Mouse (Mus musculus) liver, embryonic 13.5 days (tissue): ENCODE results near the gene Mtx1. TPM values are rescaled to one million over a fixed set of nuclear protein-coding genes. Genes with fewer than 3 reads are reported as not detected.
A peak's percentile ranks its signal among the peaks of the same experiment; 100 is the strongest.

ENCODE experiments used
- ATAC-seq: fragments of 200-750 bp; cut with Nextera tagmentation; 2 replicates; pipeline ENCODE4 v1.8.0; 2017; ENCODE audit warnings: low read depth, mild to moderate bottlenecking, moderate number of reproducible peaks, moderate library complexity
- DNase-seq: peaks from one replicate; pipeline ENCODE4 v3.0.0; 2022
- H3K27ac ChIP-seq: fragments of 300-500 bp; sonication (generic); 2 replicates; pipeline ENCODE4 v1.5.1; 2015; ENCODE audit warnings: moderate library complexity, mild to moderate bottlenecking, inconsistent platforms
- H3K27me3 ChIP-seq: fragments of 300-500 bp; sonication (generic); 2 replicates; pipeline ENCODE4 v1.6.1; 2015; ENCODE audit warnings: mild to moderate bottlenecking, inconsistent platforms
- H3K36me3 ChIP-seq: fragments of 300-500 bp; sonication (generic); 2 replicates; pipeline ENCODE4 v1.6.1; 2015; ENCODE audit warnings: mild to moderate bottlenecking, inconsistent platforms
- H3K4me1 ChIP-seq: fragments of 300-500 bp; sonication (generic); replicated peaks from 2 replicates; pipeline ENCODE4 v1.6.1; 2015; ENCODE audit warnings: inconsistent platforms
- H3K4me2 ChIP-seq: fragments of 300-500 bp; sonication (generic); 2 replicates; pipeline ENCODE4 v1.6.1; 2015; ENCODE audit warnings: inconsistent platforms, mild to moderate bottlenecking, moderate library complexity
- H3K4me3 ChIP-seq: fragments of 300-500 bp; sonication (generic); replicated peaks from 2 replicates; pipeline ENCODE4 v1.5.1; 2015; ENCODE audit warnings: mild to moderate bottlenecking, inconsistent platforms
- H3K9ac ChIP-seq: fragments of 300-500 bp; sonication (generic); 2 replicates; pipeline ENCODE4 v1.6.1; 2015; ENCODE audit warnings: mild to moderate bottlenecking, inconsistent platforms
- H3K9me3 ChIP-seq: fragments of 300-500 bp; sonication (generic); replicated peaks from 2 replicates; pipeline ENCODE4 v1.6.1; 2016; ENCODE audit warnings: inconsistent platforms
- WGBS: fragments of 180-500 bp; shearing (Covaris S2); methylation state at CpG from one replicate; pipeline ENCODE4 v1.1.7; 2015; ENCODE audit not compliant: insufficient replicate concordance; 5-methylcytosine and 5-hydroxymethylcytosine counted together
- polyA plus RNA-seq: library from polyadenylated mRNA; unstranded; fragments of >200 nt; fragmentation: Nextera tagmentation; extraction: Ambion mirVana; gene quantifications from 2 replicates; pipeline ENCODE4 v1.2.1, GENCODE M21; 2015

The Mtx1 gene
- polyA plus RNA-seq, 1 experiment from 2014 or later: 152 TPM

DNA sequence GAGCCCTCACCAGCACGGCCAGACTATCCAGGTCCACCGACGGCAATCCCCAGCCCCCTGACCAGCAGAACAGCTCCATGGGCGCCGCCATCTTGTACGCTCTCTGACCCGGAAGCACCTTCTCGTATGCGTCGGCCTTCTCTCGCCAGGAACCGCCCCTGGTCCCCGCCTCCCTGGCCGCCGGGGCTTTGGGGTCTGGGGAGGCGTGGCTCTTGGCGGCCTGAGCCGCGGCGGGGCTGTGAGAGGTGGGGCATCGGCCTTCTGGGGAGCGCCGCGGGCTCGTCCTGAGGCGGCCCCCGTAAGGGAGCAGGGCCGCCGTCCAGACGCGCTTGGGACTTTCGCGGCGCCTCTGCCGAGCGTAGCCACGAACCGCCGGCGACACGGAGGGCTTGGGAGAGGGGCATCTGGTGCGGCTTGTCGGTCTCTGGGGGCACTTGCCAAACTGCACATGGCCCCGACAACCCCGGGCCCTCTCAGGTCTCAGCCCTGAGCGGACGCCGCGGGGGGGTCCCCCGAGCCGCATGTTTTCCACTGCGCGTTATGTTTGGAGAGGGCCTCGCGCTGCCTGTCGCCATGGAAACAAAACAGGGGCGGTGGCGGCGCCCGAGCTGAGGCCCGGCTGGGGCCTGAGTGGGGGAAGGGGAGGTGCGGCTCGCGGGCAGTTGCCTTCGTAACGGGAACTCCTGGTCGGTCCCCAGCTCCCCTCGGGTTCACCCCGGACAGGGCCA lies 12.9 kb downstream of the Mtx1 start:
- Histone ChIP-seq H3K27ac (peak overlapping the region; percentile 71), H3K36me3 (peaks cover 21% of the 10 kb centered on the region), H3K9ac (peak overlapping the region; percentile 80), H3K4me3 (peak overlapping the region; percentile 83), H3K4me1 (peaks cover 42% of the 10 kb centered on the region), H3K4me2 (peak overlapping the region; percentile 88), H3K27me3 (peaks cover 15% of the 10 kb centered on the region), H3K9me3 (no peaks in the 10 kb centered on the region)
- ATAC-seq (peak; percentile 89), DNase-seq (peak; percentile 87)
- WGBS: under 1% methylated on average over 65 of the region's 69 CpGs

DNA sequence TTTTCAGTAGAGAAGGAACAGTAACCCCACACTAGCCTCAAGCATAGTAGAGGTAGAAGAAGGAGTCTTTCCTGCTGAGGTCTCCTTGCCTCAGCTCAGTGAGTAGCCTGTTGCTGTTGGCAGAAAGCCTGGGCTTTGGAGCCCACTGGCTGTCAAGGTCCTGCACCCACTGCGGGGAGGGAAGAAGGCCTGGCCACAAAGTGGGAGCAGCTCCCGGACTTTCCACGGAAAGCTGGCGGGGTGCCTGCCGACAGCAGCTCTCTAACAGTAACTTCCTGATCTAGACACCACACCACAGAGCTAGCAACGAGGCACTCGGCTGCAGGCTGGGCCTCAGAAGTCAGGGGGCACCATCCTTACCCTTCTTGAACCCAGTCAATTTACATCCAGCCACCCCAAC lies 16.2 kb downstream of the Mtx1 start:
- Histone ChIP-seq H3K4me1 (peaks cover 40% of the 10 kb centered on the region), H3K4me3 (no peak overlapping the region), H3K4me2 (no peak overlapping the region), H3K9me3 (no peaks in the 10 kb centered on the region), H3K36me3 (peaks cover 54% of the 10 kb centered on the region), H3K27me3 (peaks cover 8% of the 10 kb centered on the region), H3K9ac (no peak overlapping the region), H3K27ac (peak overlapping the region; percentile 26; the same call in 1 of the 2 replicates)
- DNase-seq (no peak), ATAC-seq (no peak)
- 69% methylated on average over 7 of the region's 7 CpGs for WGBS

DNA sequence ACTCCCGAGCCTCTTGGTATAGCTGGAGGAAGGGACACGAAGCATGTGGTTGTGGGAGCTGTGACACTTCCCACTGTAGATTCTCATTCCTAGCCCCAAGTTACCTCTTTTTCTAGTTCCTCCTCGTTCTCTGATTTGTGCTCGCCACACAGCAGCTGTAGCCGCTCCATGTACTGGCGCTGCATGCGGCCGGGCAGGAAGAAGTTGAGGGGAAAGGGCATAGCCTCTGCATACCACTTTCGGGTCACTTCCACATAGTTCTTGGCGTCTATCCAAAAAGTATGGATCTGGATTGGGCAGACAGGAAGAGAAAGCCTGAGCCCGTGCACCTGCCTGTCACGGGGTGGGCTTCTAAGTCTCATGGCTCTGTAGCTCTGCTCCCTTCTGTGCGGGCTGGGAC lies 16.7 kb downstream of the Mtx1 start:
- no peak for ATAC-seq
- Histone ChIP-seq H3K27me3 (peaks cover 2% of the 10 kb centered on the region), H3K4me3 (no peak overlapping the region), H3K9ac (no peak overlapping the region), H3K9me3 (no peaks in the 10 kb centered on the region), H3K4me2 (no peak overlapping the region), H3K27ac (no peak overlapping the region), H3K36me3 (peaks cover 58% of the 10 kb centered on the region), H3K4me1 (peaks cover 34% of the 10 kb centered on the region)
- no peak for DNase-seq
- 72% methylated on average over 13 of the region's 13 CpGs for WGBS

DNA sequence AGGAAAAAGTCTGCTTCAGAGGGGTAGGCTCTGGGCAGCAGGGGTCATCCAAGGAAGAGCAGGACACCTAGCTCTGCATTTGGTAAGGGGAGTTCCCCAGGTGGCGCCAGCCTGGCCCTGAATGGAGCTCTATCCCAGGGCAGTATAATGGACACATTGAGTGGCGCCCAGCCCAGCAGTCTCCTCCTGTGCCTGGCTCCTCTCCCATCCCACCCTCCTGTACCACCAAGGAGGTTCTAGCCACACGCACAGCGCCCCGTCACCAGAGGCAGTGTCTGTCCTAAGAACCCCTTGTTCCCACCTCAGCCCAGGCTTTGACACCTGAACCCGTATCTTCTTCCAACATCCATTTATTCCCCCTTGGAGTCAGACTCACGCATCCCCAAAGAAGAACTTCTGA lies 17.2 kb downstream of the Mtx1 start:
- Histone ChIP-seq H3K27me3 (no peaks in the 10 kb centered on the region), H3K4me1 (peaks cover 30% of the 10 kb centered on the region), H3K4me3 (no peak overlapping the region), H3K27ac (no peak overlapping the region), H3K9me3 (no peaks in the 10 kb centered on the region), H3K9ac (no peak overlapping the region), H3K4me2 (no peak overlapping the region), H3K36me3 (peaks cover 58% of the 10 kb centered on the region)
- ATAC-seq (no peak), DNase-seq (no peak)
- 76% methylated on average over 7 of the region's 7 CpGs for WGBS

DNA sequence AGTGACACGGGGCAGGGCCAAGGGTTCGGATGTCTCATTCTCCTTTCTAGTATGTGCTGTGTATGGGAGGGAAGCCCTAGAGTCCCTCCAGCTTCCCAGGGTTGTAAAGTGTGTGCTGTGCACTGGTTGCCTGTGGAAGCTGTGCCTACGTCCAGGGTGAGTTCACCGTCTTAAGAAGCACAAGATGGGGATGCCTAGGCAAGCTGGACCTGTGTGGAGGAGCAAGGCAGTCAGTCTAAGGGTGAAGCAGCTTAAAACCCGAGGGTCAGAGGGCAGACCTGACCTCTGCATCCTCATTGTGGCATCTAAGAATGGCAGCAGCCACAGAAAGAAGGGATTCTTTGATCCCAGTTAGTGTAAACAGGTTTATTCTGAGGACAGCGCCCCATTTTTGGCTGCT lies 18.2 kb downstream of the Mtx1 start:
- no peaks in the 10 kb centered on the region for H3K9me3 ChIP-seq
- H3K4me3 ChIP-seq: no peak overlapping the region
- no peak overlapping the region for H3K9ac ChIP-seq
- H3K27ac ChIP-seq: no peak overlapping the region
- H3K36me3 ChIP-seq: peaks cover 64% of the 10 kb centered on the region
- DNase-seq (no peak), ATAC-seq (no peak)
- no peak overlapping the region for H3K4me2 ChIP-seq
- H3K4me1 ChIP-seq: peaks cover 26% of the 10 kb centered on the region
- no peaks in the 10 kb centered on the region for H3K27me3 ChIP-seq
- WGBS: 87% methylated on average over 6 of the region's 6 CpGs

DNA sequence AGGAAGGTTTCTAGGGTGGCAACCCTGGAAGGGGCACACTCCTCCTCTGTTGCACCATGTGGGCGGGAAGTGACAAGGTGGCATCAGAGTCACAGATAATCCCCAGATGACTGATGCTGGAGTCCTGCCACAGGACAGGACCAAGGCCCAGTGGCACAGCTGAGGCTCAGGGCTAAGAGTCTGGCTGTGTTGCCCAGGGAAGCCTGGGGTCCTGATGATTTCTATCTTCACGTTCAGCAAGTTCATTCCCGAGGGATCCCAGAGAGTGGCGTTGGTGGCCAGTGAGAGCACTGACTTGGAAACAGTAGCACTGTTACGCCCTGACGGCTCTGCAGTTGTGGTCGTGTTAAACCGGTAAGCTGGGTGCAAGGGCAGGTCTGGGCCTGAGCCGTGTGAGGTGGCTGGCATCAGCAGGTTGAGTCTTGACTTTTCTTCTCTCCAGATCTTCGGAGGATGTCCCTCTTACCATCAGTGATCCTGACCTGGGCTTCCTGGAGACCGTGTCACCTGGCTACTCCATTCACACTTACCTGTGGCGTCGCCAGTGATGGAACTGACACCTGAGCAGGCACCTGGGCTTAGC lies 18.7 kb downstream of the Mtx1 start:
- Histone ChIP-seq H3K9me3 (no peaks in the 10 kb centered on the region), H3K9ac (no peak overlapping the region), H3K27ac (no peak overlapping the region), H3K27me3 (no peaks in the 10 kb centered on the region), H3K4me3 (no peak overlapping the region), H3K4me1 (peaks cover 28% of the 10 kb centered on the region), H3K36me3 (peaks cover 64% of the 10 kb centered on the region), H3K4me2 (no peak overlapping the region)
- ATAC-seq (no peak), DNase-seq (no peak)
- 82% methylated on average over 13 of the region's 13 CpGs for WGBS

DNA sequence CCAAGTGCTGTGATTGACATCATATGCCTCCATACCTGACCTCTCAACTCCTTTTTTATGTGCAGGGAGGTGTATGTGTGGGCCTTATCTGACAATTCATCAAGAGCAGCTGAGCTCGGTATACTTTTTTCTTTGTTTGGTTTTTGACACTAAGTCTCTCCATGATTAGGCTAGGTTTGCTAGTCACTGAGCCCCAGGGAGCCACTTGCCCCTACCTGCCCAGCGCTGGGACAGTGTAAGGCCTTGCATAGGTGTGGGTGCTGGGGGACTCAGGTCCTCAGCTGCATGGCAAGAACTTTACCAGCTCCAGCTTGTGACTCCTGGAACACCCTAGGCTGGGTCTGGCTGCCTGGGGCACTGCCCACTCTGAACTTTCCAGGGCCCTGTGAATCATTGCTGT lies 20.2 kb downstream of the Mtx1 start:
- 64% methylated on average over 2 of the region's 2 CpGs for WGBS
- H3K36me3 ChIP-seq: peaks cover 64% of the 10 kb centered on the region
- no peak for DNase-seq
- no peaks in the 10 kb centered on the region for H3K27me3 ChIP-seq
- H3K4me3 ChIP-seq: no peak overlapping the region
- H3K4me1 ChIP-seq: peaks cover 18% of the 10 kb centered on the region
- no peak for ATAC-seq
- H3K9me3 ChIP-seq: no peaks in the 10 kb centered on the region
- H3K27ac ChIP-seq: no peak overlapping the region
- no peak overlapping the region for H3K4me2 ChIP-seq
- H3K9ac ChIP-seq: no peak overlapping the region

DNA sequence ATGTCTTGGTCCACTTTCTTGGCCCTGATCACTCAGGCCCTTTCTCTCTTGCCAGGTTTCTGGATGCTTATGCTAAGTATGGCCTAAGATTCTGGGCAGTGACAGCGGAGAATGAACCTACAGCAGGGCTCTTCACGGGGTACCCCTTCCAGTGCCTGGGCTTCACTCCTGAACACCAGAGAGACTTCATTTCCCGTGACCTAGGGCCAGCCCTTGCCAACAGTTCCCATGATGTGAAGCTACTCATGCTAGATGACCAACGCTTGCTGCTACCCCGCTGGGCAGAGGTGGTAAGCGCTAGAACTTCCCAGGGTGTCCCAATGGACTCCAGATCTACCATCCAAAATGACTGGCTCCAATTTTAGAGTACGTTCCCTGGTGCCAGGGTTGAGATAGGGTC lies 20.8 kb downstream of the Mtx1 start:
- H3K4me3 ChIP-seq: no peak overlapping the region
- 84% methylated on average over 7 of the region's 7 CpGs for WGBS
- H3K9me3 ChIP-seq: no peaks in the 10 kb centered on the region
- no peak for ATAC-seq
- no peak overlapping the region for H3K4me2 ChIP-seq
- peaks cover 64% of the 10 kb centered on the region for H3K36me3 ChIP-seq
- no peak overlapping the region for H3K9ac ChIP-seq
- no peak for DNase-seq
- H3K27ac ChIP-seq: no peak overlapping the region
- no peaks in the 10 kb centered on the region for H3K27me3 ChIP-seq
- H3K4me1 ChIP-seq: peaks cover 15% of the 10 kb centered on the region

DNA sequence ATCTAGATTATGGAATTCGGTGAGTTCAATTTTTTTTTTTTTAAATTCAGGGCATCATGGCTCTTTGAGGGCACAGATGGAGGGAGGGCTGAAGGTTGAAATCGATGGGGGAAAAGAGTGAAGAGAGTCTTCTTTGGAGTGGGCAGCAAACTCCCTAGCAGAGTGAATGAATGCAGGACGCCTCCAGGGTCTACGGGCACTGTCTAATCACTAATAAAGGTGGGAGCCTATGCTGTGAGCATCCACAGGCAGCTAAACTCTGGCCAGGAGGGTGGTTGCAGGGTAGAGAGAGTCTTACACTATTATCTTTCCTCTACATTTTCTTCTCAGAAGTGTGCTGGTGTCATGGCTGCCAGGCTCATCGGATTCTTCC lies 23.8 kb downstream of the Mtx1 start:
- Histone ChIP-seq H3K27ac (peak overlapping the region; percentile 60), H3K4me2 (peak overlapping the region; percentile 81), H3K27me3 (0 out of 2 replicates have a peak, but pooled peaks cover 2% of the 10 kb centered on the region), H3K36me3 (peaks cover 34% of the 10 kb centered on the region), H3K4me1 (peaks cover 12% of the 10 kb centered on the region), H3K9me3 (no peaks in the 10 kb centered on the region), H3K4me3 (peak overlapping the region; percentile 69), H3K9ac (peak overlapping the region; percentile 75)
- WGBS: 26% methylated on average over 5 of the region's 5 CpGs
- peak; percentile 30; the same call in 1 of the 2 replicates for ATAC-seq
- no peak for DNase-seq

DNA sequence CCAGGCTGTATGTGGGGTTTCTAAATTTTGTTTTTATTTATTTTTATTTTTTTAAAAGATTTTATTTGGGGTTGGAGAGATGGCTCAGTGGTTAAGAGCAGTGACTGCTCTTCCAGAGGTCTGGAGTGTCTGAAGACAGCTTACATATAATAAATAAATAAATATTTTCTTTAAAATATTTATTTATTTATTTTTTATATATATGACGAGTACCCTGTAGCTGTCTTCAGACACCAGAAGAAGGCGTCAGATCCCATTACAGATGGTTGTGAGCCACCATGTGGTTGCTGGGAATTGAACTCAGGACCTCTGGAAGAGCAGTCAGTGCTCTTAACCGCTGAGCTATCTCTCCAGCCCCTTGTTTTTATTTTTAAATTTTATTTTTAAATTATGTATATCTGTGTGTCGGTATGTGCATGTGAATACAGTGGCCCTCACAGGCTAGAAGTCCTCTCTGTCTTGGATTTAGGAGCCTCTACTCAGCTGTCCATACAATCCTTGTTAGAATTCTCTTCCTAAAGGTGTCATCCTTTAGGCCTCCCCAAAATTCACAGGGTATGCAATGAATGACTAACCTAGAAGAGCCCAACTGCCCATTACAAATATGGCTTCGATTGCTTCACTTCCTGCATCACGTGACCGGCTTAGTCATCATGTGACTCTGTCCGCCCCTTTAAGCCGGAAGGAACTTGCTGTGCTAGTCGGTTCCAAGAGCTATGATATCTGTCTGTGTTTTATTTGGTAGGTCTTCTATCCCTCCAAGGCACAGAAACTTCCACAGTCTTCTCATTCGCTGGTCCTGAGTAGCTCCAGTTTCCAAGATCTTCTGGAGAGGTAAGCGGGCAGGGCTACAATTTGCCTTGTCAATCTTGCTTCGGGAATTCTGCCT lies 24.4 kb downstream of the Mtx1 start, which contains the start of gene Gba:
Gene Gba (plus strand): TSS at position 676 of the 889 bp plus-strand sequence.
- H3K4me1 ChIP-seq: peaks cover 12% of the 10 kb centered on the region
- peak within 1 kb of the TSS; percentile 69 for H3K4me3 ChIP-seq
- DNase-seq: peak; percentile 79
- no peaks in the 10 kb centered on the region for H3K9me3 ChIP-seq
- 20% methylated on average over 13 of the region's 13 CpGs for WGBS
- peak within 1 kb of the TSS; percentile 81 for H3K4me2 ChIP-seq
- 0 out of 2 replicates have a peak, but pooled peaks cover 6% of the 10 kb centered on the region for H3K27me3 ChIP-seq
- H3K9ac ChIP-seq: peak within 1 kb of the TSS; percentile 75
- peak within 1 kb of the TSS; percentile 60 for H3K27ac ChIP-seq
- H3K36me3 ChIP-seq: peaks cover 28% of the 10 kb centered on the region
- peak; percentile 81 for ATAC-seq

DNA sequence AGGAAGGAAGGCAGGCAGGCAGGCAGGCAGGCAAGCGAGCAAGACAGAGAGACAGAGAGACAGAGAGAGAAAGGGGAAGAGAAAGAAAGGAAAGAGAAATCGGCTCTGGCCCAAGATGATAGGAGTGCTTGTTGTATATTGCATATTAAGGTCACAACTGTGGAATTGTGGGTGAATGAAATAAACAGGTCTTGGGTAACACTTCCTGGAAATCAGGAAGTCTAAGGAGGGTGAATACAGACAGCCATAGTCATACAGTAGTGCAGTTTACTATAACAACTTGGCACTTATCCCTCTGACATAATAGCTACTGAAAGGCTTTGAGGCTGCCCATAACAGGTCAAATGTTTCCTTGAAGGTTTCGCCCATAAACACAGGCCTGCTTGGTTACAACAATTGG lies 27.0 kb downstream of the Mtx1 start:
- Histone ChIP-seq H3K27ac (no peak overlapping the region), H3K27me3 (peaks cover 14% of the 10 kb centered on the region; the same call in 1 of the 2 replicates), H3K9ac (no peak overlapping the region), H3K4me2 (no peak overlapping the region), H3K4me1 (peaks cover 33% of the 10 kb centered on the region), H3K4me3 (no peak overlapping the region), H3K36me3 (0 out of 2 replicates have a peak, but pooled peaks cover 6% of the 10 kb centered on the region), H3K9me3 (no peaks in the 10 kb centered on the region)
- ATAC-seq (no peak), DNase-seq (no peak)
- 41% methylated on average over 3 of the region's 3 CpGs for WGBS
